Mouse (Mus musculus) lung, embryonic 16.5 days (tissue): ENCODE data around the gene Scube2. TPM values are rescaled to one million over a fixed set of nuclear protein-coding genes. Genes with fewer than 3 reads are reported as not detected.

Source experiments
- ATAC-seq: fragments of 200-750 bp; cut with Nextera tagmentation; 2 replicates; pipeline ENCODE4 v1.8.0; 2017; ENCODE audit warnings: low read depth, mild to moderate bottlenecking, moderate library complexity
- H3K27ac ChIP-seq: fragments of 300-500 bp; sonication (generic); 2 replicates; pipeline ENCODE4 v1.5.1; 2014; ENCODE audit warnings: mild to moderate bottlenecking, control low read depth, low read length
- H3K27me3 ChIP-seq: fragments of 300-500 bp; sonication (generic); 2 replicates; pipeline ENCODE4 v1.6.1; 2014; ENCODE audit warnings: low read depth, low read length, mixed read lengths; ENCODE audit not compliant: control insufficient read depth, insufficient read depth
- H3K36me3 ChIP-seq: fragments of 300-500 bp; sonication (generic); 2 replicates; pipeline ENCODE4 v1.6.1; 2014; ENCODE audit warnings: low read length; ENCODE audit not compliant: control insufficient read depth, insufficient read depth
- H3K4me1 ChIP-seq: fragments of 300-500 bp; sonication (generic); replicated peaks from 2 replicates; pipeline ENCODE4 v1.6.1; 2014; ENCODE audit warnings: low read length, mixed read lengths; ENCODE audit not compliant: control insufficient read depth, insufficient read depth
- H3K4me2 ChIP-seq: fragments of 300-500 bp; sonication (generic); 2 replicates; pipeline ENCODE4 v1.6.1; 2014; ENCODE audit warnings: low read depth, low read length, control low read depth
- H3K4me3 ChIP-seq: fragments of 300-500 bp; sonication (generic); 2 replicates; pipeline ENCODE4 v1.5.1; 2014; ENCODE audit warnings: mild to moderate bottlenecking, low read length, control low read depth
- H3K9ac ChIP-seq: fragments of 300-500 bp; sonication (generic); 2 replicates; pipeline ENCODE4 v1.6.1; 2014; ENCODE audit warnings: low read length, control low read depth
- H3K9me3 ChIP-seq: fragments of 300-500 bp; sonication (generic); 2 replicates; pipeline ENCODE4 v1.6.1; 2016; ENCODE audit warnings: low read length; ENCODE audit not compliant: control insufficient read depth
- WGBS: fragments of 180-500 bp; shearing (Covaris S2); extraction: QIAGEN DNeasy Blood & Tissue Kit; methylation state at CpG from one replicate; pipeline ENCODE4 v1.1.7; 2014; 5-methylcytosine and 5-hydroxymethylcytosine counted together
- polyA plus RNA-seq: library from polyadenylated mRNA; unstranded; fragments of >200 nt; fragmentation: Nextera tagmentation; extraction: Ambion mirVana; gene quantifications from 2 replicates; pipeline ENCODE4 v1.2.1, GENCODE M21; 2015

The Scube2 gene
- polyA plus RNA-seq, 1 experiment from 2014 or later, result 4.1 TPM

- no peaks in the 10 kb centered on the region for H3K9me3 ChIP-seq
- H3K9ac ChIP-seq, result no peak overlapping the region
- peak overlapping the region; percentile 47 for H3K27ac ChIP-seq
- 24% methylated on average over 5 of the region's 5 CpGs for WGBS
- H3K36me3 ChIP-seq, result no peaks in the 10 kb centered on the region
- H3K4me3 ChIP-seq, result no peak overlapping the region
- peak; percentile 69 for ATAC-seq
- H3K4me2 ChIP-seq, result 0 out of 2 replicates have a peak overlapping the region, but pooled peaks have one; percentile 4
- H3K4me1 ChIP-seq, result peaks cover 14% of the 10 kb centered on the region
- no peaks in the 10 kb centered on the region for H3K27me3 ChIP-seq
These were observed 69.9 kb downstream of the Scube2 start for GRCm38 (mm10) chr7:109795564-109795963.

GRCm38 (mm10) chr7:109794556-109794955 is 70.9 kb downstream of the Scube2 start:
- WGBS, result 60% methylated on average over 2 of the region's 2 CpGs
- no peak overlapping the region for H3K4me2 ChIP-seq
- no peaks in the 10 kb centered on the region for H3K9me3 ChIP-seq
- no peak for ATAC-seq
- H3K27me3 ChIP-seq, result no peaks in the 10 kb centered on the region
- H3K4me3 ChIP-seq, result no peak overlapping the region
- no peaks in the 10 kb centered on the region for H3K36me3 ChIP-seq
- peaks cover 11% of the 10 kb centered on the region for H3K4me1 ChIP-seq
- no peak overlapping the region for H3K9ac ChIP-seq
- H3K27ac ChIP-seq, result no peak overlapping the region

GRCm38 (mm10) chr7:109792759-109793158 is 72.7 kb downstream of the Scube2 start:
- H3K4me3 ChIP-seq, result no peak overlapping the region
- H3K4me1 ChIP-seq, result peaks cover 8% of the 10 kb centered on the region
- 78% methylated on average over 2 of the region's 2 CpGs for WGBS
- H3K4me2 ChIP-seq, result no peak overlapping the region
- H3K36me3 ChIP-seq, result no peaks in the 10 kb centered on the region
- no peaks in the 10 kb centered on the region for H3K27me3 ChIP-seq
- no peak overlapping the region for H3K9ac ChIP-seq
- no peak overlapping the region for H3K27ac ChIP-seq
- ATAC-seq, result no peak
- no peaks in the 10 kb centered on the region for H3K9me3 ChIP-seq

- WGBS, result 56% methylated on average over 3 of the region's 3 CpGs
- no peak for ATAC-seq
These were observed 74.7 kb downstream of the Scube2 start for GRCm38 (mm10) chr7:109790818-109791217.

DNA sequence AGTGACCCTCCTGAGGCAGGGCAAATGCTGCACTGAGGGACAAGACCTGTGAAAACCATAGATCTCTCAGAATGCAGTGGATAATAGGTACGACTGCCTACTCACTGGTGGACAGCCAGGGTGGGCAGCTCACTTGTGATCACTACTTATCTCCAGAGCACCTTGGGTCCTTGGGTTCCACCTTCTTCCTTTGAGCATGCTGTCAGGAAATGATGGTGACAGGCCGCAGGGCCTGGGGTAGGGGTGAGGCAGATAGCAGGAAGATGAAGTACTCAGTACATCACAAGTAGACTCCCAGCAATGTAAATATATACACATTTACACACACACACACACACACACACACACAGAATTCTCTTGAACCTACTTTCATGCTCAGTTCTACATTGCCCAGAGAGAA is 77.6 kb downstream of the Scube2 start:
- H3K9ac ChIP-seq, result no peak overlapping the region
- no peak for ATAC-seq
- H3K4me3 ChIP-seq, result no peak overlapping the region
- H3K36me3 ChIP-seq, result no peaks in the 10 kb centered on the region
- H3K4me1 ChIP-seq, result no peaks in the 10 kb centered on the region
- peaks cover 10% of the 10 kb centered on the region; the same call in 1 of the 2 replicates for H3K27me3 ChIP-seq
- no peaks in the 10 kb centered on the region for H3K9me3 ChIP-seq
- no peak overlapping the region for H3K27ac ChIP-seq
- no peak overlapping the region for H3K4me2 ChIP-seq
- WGBS, result 80% methylated on average over 2 of the region's 2 CpGs

More at GRCm38 (mm10) chr7:109790818-109791217, 74.7 kb downstream of the Scube2 start:
- no peak overlapping the region for H3K27ac ChIP-seq
- H3K27me3 ChIP-seq, result no peaks in the 10 kb centered on the region
- no peak overlapping the region for H3K9ac ChIP-seq
- no peak overlapping the region for H3K4me3 ChIP-seq
- H3K9me3 ChIP-seq, result no peaks in the 10 kb centered on the region
- H3K36me3 ChIP-seq, result no peaks in the 10 kb centered on the region
- H3K4me1 ChIP-seq, result peaks cover 7% of the 10 kb centered on the region
- H3K4me2 ChIP-seq, result no peak overlapping the region

GRCm38 (mm10) chr7:109783281-109783680 is 82.2 kb downstream of the Scube2 start:
- H3K4me3 ChIP-seq, result no peak overlapping the region
- no peak overlapping the region for H3K9ac ChIP-seq
- no peaks in the 10 kb centered on the region for H3K9me3 ChIP-seq
- H3K4me2 ChIP-seq, result no peak overlapping the region
- H3K4me1 ChIP-seq, result peaks cover 9% of the 10 kb centered on the region; the same call in 1 of the 2 replicates
- H3K27me3 ChIP-seq, result peaks cover 45% of the 10 kb centered on the region
- ATAC-seq, result no peak
- WGBS, result 27% methylated on average over 7 of the region's 7 CpGs
- H3K27ac ChIP-seq, result no peak overlapping the region
- H3K36me3 ChIP-seq, result no peaks in the 10 kb centered on the region

DNA sequence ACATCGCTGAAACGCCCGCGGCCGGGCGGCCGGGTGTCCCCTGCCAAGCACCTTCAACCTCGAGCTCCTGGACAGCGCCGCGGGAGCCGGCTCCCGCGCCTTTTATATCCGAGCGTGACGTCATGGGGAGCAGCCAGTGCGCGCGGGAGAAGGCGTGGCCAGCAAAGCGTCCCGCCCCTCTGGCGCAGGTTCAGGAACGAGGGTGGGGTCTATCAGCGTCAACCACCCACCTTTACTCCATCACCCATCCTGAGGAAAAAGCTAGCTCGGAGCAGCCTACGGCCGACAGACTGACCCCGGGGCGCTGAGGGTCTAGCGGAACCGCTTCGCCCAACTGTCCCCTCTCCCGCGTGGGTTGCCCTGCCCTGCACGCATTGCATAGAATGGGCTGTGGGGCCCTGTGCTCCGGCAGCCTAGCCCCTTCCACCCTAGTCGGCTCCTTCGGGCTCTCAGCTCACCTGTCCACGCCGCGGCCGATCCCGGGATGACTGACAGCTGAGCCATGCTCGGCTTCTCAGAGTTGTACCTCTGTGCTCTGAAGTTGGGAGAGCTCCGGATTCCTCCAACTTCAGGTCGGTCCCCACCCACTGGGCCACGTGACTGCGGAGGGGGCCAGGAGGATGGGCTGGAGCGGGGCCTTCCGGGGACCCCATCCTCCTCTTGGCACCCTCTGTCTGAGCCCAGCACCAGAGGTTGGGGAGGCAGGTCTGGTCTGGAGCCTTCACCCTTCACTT is 83.8 kb downstream of the Scube2 start, which contains the start of gene Nrip3:
TSS of gene Nrip3 (minus strand) at position 556 of the 734 bp plus-strand sequence.
- Histone ChIP-seq H3K27me3 (peaks cover 45% of the 10 kb centered on the region), H3K4me2 (peak within 1 kb of the TSS; percentile 97), H3K36me3 (no peaks in the 10 kb centered on the region), H3K4me3 (peak within 1 kb of the TSS; percentile 55), H3K9me3 (no peaks in the 10 kb centered on the region), H3K4me1 (peaks cover 9% of the 10 kb centered on the region; the same call in 1 of the 2 replicates), H3K27ac (no peak within 1 kb of the TSS), H3K9ac (peak within 1 kb of the TSS; percentile 54)
- WGBS, result 2% methylated on average over 52 of the region's 52 CpGs
- ATAC-seq, result peak; percentile 89

DNA sequence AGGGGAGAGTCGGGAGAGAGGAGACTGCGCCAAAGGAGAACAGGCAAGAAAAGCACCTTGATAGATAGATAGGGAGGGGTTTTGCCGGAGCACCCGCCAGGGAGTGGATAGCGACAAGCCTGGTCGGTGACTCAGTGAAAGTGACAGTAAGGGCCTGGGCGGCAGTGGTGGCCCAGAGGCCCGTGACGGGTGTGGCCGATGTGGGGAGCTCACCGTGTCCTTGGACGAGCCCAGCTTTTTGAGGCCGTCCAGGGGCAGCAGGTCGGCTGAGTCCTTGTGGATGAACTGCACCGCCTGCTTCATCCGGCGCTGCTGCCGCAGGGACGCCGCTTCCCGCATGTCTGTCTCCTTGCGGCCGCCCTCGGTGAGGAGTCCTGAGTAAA is 84.4 kb downstream of the Scube2 start:
- no peaks in the 10 kb centered on the region for H3K9me3 ChIP-seq
- ATAC-seq, result peak; percentile 66
- H3K4me1 ChIP-seq, result peaks cover 9% of the 10 kb centered on the region; the same call in 1 of the 2 replicates
- peak overlapping the region; percentile 55 for H3K4me3 ChIP-seq
- H3K4me2 ChIP-seq, result peak overlapping the region; percentile 97
- no peaks in the 10 kb centered on the region for H3K36me3 ChIP-seq
- H3K27me3 ChIP-seq, result peaks cover 45% of the 10 kb centered on the region
- H3K27ac ChIP-seq, result no peak overlapping the region
- H3K9ac ChIP-seq, result peak overlapping the region; percentile 54
- WGBS, result under 1% methylated on average over 24 of the region's 24 CpGs

- Histone ChIP-seq H3K4me3 (no peak overlapping the region), H3K36me3 (no peaks in the 10 kb centered on the region), H3K9ac (no peak overlapping the region), H3K4me2 (no peak overlapping the region), H3K4me1 (no peaks in the 10 kb centered on the region), H3K27me3 (no peaks in the 10 kb centered on the region), H3K27ac (no peak overlapping the region), H3K9me3 (no peaks in the 10 kb centered on the region)
- no peak for ATAC-seq
These were observed 93.2 kb downstream of the Scube2 start for GRCm38 (mm10) chr7:109772251-109772650.
